Mouse (Mus musculus): ENCODE measurements around the gene Fgfr1op2. TPM values are rescaled to one million over a fixed set of nuclear protein-coding genes. Genes with fewer than 3 reads are reported as not detected.

Gene Fgfr1op2
- total RNA-seq, 2 experiments from 2014 or later, result 78.3 to 80.9 TPM

GRCm38 (mm10) chr6:146640991-146641390 lies 64.0 kb downstream of the Fgfr1op2 start:
- no peak for DNase-seq (ENCODE audit: low spot score in 2 of 2)

- no peak for DNase-seq (ENCODE audit: low spot score in 2 of 2)
Observed at GRCm38 (mm10) chr6:146641621-146642210, 64.7 kb downstream of the Fgfr1op2 start.

- peak; percentile 94 to 99 for DNase-seq (ENCODE audit: low spot score in 2 of 2)
Observed at GRCm38 (mm10) chr6:146642276-146643183, 65.5 kb downstream of the Fgfr1op2 start, which contains the start of the genes Med21 and Tm7sf3. TSS of gene Med21 (plus strand) at chr6:146642547. TSS of gene Tm7sf3 (minus strand) at chr6:146642824.

GRCm38 (mm10) chr6:146643184-146643570 lies 66.2 kb downstream of the Fgfr1op2 start:
- no peak for DNase-seq (ENCODE audit: low spot score in 2 of 2)

Other genes starting within 250 kb of the Fgfr1op2 start
- 10 to 100 TPM; 32.3 to 35.0 TPM for gene Itpr2, start 75.0 kb upstream of the Fgfr1op2 start, total RNA-seq (2021)
- 10 to 100 TPM; 39.2 to 42.7 TPM for gene Ints13, start 632 bp downstream of the Fgfr1op2 start, total RNA-seq (2021)
- 10 to 100 TPM; 37.2 to 47.0 TPM for gene Med21, start 65.3 kb downstream of the Fgfr1op2 start, total RNA-seq (2021)
- gene Tm7sf3, start 65.6 kb downstream of the Fgfr1op2 start, total RNA-seq (2021), result 10 to 100 TPM; 42.1 to 43.4 TPM
- 10 to 100 TPM; 19.2 to 19.6 TPM for gene Stk38l, start 147.8 kb downstream of the Fgfr1op2 start, total RNA-seq (2021)
- gene Arntl2, start 218.9 kb downstream of the Fgfr1op2 start, total RNA-seq (2021), result 1 to 10 TPM; 8.2 to 9.6 TPM